Mouse (Mus musculus) skeletal muscle tissue, adult 2 months (tissue): ENCODE measurements around the gene Olfr12.

Experiments used
- DNase-seq: peaks from one replicate; pipeline ENCODE4 v3.0.0-alpha.2; 2012; ENCODE audit warnings: low read depth, low spot score

Olfr12 gene

GRCm38 (mm10) chr1:92640393-92640792 lies 22.8 kb downstream of the Olfr12 start:
- no peak for DNase-seq

DNA sequence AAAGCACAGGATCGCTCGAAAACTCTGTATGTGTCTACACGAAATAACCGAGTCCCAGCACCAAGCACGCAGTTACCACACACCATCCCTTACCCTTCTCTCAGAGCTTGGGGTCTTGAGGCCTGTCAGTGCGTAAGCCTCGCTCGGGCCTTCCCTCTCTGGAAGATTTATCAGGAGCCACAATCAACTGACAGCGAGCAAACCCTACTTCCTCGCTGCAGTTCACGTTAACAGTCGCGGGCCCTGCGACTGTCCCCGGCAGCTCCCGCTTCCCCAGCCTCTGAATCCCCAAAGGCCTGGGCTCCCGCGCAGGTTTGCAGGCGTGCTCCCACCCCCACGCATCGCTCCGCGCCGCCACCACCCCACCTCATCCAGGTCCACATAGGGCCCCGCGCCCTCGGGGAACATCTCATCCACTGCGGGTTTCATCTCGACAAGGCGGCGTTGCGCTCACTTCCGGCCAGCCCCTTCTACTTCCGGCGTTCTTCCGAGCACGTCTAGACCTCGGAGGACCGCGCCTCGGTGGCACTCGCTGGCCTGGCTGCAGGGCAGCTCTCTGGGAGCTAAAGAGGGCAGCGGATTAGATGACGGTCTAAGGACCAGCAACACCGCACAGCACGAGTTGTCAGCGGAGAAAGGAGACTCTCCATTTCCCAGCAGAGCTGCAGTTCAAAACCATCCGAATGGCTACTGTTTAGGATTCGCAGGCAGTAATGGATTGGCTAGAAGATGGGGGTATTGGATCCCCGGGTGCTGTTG lies 24.1 kb downstream of the Olfr12 start, which contains the start of gene Cops9:
Gene Cops9, minus strand, starts transcription at position 472 of the 759 bp plus-strand sequence.
- DNase-seq, result peak; percentile 90

DNA sequence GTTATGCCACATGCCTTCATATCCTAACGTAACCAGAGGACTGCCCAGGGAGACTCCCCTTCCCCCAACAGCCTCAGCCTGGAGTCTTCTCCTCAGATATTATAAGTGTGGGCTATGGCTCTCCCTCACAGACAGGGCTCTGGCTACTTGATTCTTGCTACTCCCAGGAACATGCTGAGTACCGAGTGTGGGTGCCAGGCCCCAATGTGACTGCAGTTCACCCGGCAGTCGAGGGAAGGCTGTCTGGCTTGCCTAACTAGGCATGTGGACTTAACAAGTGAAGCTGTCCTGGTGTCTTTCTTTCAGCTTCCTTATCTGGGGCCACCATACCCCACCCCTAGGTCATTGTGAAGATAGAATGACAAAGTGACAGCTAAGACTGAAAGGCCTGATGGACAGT lies 26.1 kb downstream of the Olfr12 start:
- DNase-seq, result no peak

- no peak for DNase-seq
Measured at GRCm38 (mm10) chr1:92644916-92645315, 27.3 kb downstream of the Olfr12 start.

DNA sequence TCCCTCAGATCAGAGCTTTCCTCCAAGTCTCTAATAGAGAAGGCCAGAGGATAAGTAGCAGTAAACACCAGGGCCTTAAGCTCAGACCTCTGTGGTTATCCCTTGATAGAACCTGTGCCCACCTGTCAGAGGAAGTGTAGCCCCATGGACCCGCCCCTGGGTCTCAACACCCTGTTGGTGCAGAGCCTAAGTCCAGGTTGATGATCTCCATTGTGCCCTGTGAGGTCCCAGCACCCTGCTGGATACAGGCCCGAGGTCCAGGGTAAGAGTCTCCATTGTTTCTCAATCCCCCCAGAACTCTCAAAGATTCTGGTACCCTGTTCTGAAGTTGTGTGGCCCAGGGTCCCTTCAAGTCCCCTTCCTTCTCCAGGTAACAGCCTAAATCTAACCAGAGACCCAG lies 28.5 kb downstream of the Olfr12 start:
- no peak for DNase-seq

GRCm38 (mm10) chr1:92646601-92647000 lies 29.0 kb downstream of the Olfr12 start:
- no peak for DNase-seq

DNA sequence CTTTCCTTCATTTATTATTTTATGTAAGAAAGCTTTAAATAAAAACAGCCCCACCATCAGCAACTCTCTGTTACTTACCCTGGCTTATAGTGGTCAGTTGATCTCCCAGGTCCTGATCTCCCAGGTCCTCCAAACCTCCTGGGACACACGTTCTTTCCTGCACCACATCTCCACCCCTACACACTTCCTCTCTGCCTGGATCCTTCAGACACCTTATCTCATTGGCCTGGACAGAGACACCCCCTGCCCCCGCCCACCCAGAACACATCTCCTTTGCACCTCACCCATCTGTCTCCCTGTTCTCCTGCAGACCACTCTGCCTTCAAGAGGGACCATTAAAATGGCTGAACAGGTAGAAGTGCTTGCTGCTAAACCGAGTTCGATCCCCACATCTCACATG lies 29.4 kb downstream of the Olfr12 start:
- no peak for DNase-seq

DNA sequence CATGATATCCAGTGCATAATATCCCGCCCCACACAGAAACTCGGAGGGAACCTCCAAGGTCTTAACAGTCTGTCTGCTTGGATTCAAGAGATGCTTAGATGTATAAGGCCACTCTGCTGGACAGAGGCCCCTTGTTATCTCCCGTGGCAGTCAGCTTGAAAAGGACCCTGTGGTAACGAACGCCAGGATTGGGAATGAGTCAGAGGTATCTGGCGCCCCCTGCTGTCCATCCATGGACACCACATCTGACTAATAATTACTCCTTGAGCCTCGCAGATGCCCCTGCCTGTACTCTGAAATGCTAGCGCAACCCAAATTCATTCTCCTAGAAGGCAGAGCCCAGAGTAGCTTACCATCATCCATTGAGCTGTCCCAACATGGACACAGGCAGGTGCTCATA lies 30.2 kb downstream of the Olfr12 start:
- peak; percentile 50 for DNase-seq

GRCm38 (mm10) chr1:92648197-92648596 lies 30.6 kb downstream of the Olfr12 start:
- DNase-seq, result peak; percentile 22

- peak; percentile 85 for DNase-seq
Measured at GRCm38 (mm10) chr1:92648673-92649072, 31.1 kb downstream of the Olfr12 start, which contains the start of gene Otos. Gene Otos (minus strand): TSS chr1:92648841.

DNA sequence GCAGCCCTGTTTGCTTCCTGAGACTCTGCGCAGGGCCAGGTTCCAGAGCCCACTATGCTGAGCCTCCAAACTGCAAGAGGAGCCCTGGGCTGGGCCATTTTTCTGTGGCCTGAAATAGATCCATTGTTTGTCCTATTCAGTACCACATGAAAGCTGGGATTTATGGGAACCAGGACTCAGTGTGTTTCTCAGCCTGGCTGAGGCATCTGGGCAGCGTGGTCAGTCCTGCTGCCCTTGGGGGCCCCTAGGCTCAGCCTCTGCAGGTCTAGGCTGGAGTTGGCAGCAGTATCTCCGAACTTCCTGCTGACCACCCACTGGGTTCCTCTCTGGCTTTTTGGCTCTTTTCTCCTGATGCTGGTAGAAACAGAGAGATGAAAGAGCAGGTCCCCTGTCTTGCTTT lies 33.9 kb downstream of the Olfr12 start:
- no peak for DNase-seq

DNA sequence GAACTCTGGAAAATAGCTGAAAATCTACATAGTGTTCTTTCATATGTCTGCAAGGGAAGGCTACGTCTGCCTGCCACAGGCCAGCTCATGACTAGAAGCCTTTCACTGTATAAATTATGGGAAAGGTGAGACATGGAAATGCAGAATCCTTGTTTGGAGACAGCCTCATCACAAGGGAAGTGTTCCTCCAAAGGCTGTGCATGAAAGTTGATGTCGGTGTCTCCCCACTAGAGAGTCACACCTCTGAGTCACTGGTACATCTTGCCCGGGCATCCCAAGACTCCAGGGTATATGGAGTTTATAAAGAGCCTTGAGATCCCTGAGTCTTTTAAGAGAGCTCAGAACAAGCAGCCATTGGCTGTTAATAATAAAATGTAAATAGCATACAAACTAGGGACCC lies 35.6 kb downstream of the Olfr12 start:
- no peak for DNase-seq

DNA sequence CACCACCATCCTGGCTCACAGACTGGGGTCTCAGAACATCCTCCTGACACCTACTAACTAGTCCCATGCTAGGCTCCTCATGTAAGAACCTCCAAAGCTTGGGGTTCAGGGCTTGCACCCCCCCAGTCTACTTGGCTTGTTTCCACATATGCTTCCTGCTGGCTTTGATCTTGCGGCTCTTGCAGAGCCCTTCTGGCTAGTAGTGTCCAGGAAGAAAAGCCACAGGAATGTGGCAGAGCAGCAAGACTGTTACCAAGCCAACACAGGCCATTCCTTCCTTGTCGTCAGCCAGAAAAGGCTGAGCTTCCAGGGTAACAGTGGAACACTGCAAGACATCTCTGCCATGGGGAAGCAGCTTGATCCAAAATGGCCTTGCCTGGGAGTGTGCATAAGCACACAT lies 37.1 kb downstream of the Olfr12 start:
- no peak for DNase-seq

DNA sequence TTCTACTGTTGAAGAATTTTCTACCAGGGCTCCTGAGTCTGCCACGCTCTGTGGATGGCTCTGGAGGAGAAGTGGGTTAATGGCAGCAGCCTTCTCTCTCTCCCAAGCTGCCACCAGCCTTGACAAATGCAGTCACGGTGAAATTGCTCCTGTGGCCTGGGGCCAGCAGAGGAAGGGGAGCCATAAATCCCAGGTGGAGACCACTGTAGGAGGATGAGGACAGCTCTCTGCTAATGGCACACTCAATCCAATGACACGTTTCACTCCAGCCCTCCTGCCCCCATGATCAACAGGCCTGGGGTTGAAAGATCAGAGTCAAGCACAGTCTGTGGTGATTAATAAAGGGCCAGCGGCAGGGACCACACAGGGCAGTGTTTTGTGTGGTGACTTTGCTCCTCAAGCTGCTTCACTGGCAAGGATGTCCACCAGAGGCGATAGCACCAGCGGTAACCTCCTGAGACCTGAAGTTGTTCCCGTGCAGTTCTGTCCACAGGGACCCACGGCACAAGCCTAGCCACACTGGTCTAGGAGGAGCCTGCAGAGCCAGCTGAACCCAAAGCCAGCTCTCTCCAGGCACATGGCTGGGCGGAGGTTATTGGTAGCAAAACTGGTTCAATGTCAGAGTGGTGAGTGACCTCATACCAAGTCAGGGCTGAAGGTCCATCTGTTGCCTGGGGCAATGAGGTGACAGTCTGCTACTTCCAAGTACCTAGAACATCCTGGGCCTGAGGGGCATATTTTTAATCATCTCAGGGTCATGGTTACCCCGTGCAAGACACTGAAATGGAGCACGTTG lies 39.6 kb downstream of the Olfr12 start:
- DNase-seq, result no peak

DNA sequence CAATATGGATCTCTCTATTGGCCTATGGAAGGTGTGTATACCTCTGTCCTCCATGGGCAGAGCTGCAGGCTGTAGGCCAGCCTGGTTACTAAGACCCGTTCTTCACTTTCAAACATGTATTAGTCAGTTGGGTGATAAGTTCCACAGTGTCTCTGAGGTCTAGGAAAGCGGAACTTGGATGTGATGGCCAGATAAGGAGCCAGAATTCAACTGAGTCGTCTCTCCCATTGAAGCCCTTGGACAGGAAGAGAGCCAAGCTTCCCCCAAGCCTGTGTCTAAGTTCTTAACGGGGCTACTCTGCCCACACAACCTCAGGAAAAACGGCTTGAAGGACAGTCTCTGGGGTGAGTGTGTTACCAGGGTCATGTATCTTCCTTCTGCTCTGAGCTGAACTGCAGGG lies 41.8 kb downstream of the Olfr12 start:
- no peak for DNase-seq

GRCm38 (mm10) chr1:92667106-92667505 lies 49.5 kb downstream of the Olfr12 start:
- no peak for DNase-seq

GRCm38 (mm10) chr1:92669430-92669829 lies 51.8 kb downstream of the Olfr12 start:
- no peak for DNase-seq

- DNase-seq, result no peak
Measured at GRCm38 (mm10) chr1:92671326-92671725, 53.7 kb downstream of the Olfr12 start.
